Mouse (Mus musculus): ENCODE measurements around the gene Mrap. TPM values are rescaled to one million over a fixed set of nuclear protein-coding genes. Genes with fewer than 3 reads are reported as not detected.

Mrap gene
- polyA plus RNA-seq, 2 experiments, result 0.13 TPM; not detected in 1

GRCm38 (mm10) chr16:90753386-90753941 is 15.5 kb downstream of the Mrap start:
- no peak for ATAC-seq (ENCODE audit: low FRiP score, low read depth)
- Histone ChIP-seq H3K4me1 (ENCODE audit: control insufficient read depth, insufficient read depth, low read length) (no peaks in the 10 kb centered on the region), H3K27me3 (ENCODE audit: control insufficient read depth, insufficient read depth, low read length) (no peaks in the 10 kb centered on the region), H3K27ac (replicated peaks; ENCODE audit: low read depth, low read length) (no peak overlapping the region), H3K9ac (ENCODE audit: low read depth, low read length, severe bottlenecking) (no peak overlapping the region), H3K9me3 (ENCODE audit: control insufficient read depth, low read length) (no peaks in the 10 kb centered on the region), H3K4me3 (replicated peaks; ENCODE audit: low read length) (no peak overlapping the region), H3K36me3 (ENCODE audit: control insufficient read depth, insufficient read depth, low read length) (peaks cover 58% of the 10 kb centered on the region), H3K4me2 (replicated peaks; ENCODE audit: low read depth, low read length, severe bottlenecking) (no peak overlapping the region)
- WGBS, result 89% methylated on average over 13 of the region's 13 CpGs
- TF ChIP-seq POLR2A (IDR thresholded peaks at IDR 0.05; ENCODE audit: borderline replicate concordance, extremely low read depth, insufficient read depth, insufficient read length), result no peak
- no peak for DNase-seq (ENCODE audit: low spot score)

DNA sequence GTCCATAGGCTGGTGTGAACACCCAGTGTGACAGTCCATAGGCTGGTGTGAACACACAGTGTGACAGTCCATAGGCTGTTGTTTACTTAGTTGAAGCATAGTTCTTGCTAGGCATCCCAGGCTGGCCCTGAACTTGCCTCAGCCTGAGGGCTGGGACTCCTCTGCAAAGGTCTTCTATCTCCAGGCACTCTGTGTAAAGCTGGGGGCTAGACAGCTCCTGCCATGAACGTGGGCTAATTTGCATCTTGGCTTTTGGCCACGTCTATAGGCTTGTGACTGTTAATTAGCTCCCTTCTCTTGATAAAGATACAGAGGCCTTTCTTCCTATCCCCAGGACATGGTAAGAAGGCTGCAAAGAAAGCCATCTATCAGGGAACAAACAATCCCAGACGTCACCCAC is 21.3 kb downstream of the Mrap start:
- Histone ChIP-seq H3K27ac (replicated peaks; ENCODE audit: low read depth, low read length) (no peak overlapping the region), H3K4me1 (ENCODE audit: control insufficient read depth, insufficient read depth, low read length) (no peaks in the 10 kb centered on the region), H3K27me3 (ENCODE audit: control insufficient read depth, insufficient read depth, low read length) (no peaks in the 10 kb centered on the region), H3K4me2 (replicated peaks; ENCODE audit: low read depth, low read length, severe bottlenecking) (no peak overlapping the region), H3K9ac (ENCODE audit: low read depth, low read length, severe bottlenecking) (no peak overlapping the region), H3K4me3 (replicated peaks; ENCODE audit: low read length) (no peak overlapping the region), H3K9me3 (ENCODE audit: control insufficient read depth, low read length) (no peaks in the 10 kb centered on the region), H3K36me3 (ENCODE audit: control insufficient read depth, insufficient read depth, low read length) (peaks cover 82% of the 10 kb centered on the region)
- no peak for TF ChIP-seq POLR2A (IDR thresholded peaks at IDR 0.05; ENCODE audit: borderline replicate concordance, extremely low read depth, insufficient read depth, insufficient read length)
- 68% methylated on average over 3 of the region's 3 CpGs for WGBS
- ATAC-seq (ENCODE audit: low FRiP score, low read depth) (no peak), DNase-seq (ENCODE audit: low spot score) (no peak)

DNA sequence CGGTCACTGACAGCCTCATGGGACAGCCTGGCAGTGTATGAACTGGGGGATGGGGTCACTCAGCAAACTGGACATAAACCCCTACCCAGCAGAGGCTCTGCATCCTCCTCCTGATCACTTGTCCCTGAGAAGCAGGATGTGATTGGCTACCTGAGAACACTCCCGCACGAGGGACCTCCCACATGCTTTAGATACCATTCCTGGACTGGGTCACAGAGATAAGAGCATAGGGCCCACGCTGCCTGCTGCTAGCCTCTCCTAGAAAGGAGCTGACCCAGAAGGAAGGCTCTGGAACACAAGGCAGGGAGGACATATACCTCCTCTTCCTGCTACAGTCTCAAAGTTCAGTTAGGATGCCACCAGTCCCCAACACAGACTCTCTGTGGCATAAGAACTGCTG is 22.5 kb downstream of the Mrap start:
- H3K4me2 ChIP-seq (replicated peaks; ENCODE audit: low read depth, low read length, severe bottlenecking), result no peak overlapping the region
- no peak for ATAC-seq (ENCODE audit: low FRiP score, low read depth)
- peaks cover 74% of the 10 kb centered on the region for H3K36me3 ChIP-seq (ENCODE audit: control insufficient read depth, insufficient read depth, low read length)
- no peak overlapping the region for H3K9ac ChIP-seq (ENCODE audit: low read depth, low read length, severe bottlenecking)
- no peak overlapping the region for H3K4me3 ChIP-seq (replicated peaks; ENCODE audit: low read length)
- no peak for TF ChIP-seq POLR2A (IDR thresholded peaks at IDR 0.05; ENCODE audit: borderline replicate concordance, extremely low read depth, insufficient read depth, insufficient read length)
- no peaks in the 10 kb centered on the region for H3K27me3 ChIP-seq (ENCODE audit: control insufficient read depth, insufficient read depth, low read length)
- DNase-seq (ENCODE audit: low spot score), result no peak
- no peaks in the 10 kb centered on the region for H3K9me3 ChIP-seq (ENCODE audit: control insufficient read depth, low read length)
- H3K4me1 ChIP-seq (ENCODE audit: control insufficient read depth, insufficient read depth, low read length), result no peaks in the 10 kb centered on the region
- H3K27ac ChIP-seq (replicated peaks; ENCODE audit: low read depth, low read length), result no peak overlapping the region
- 71% methylated on average over 4 of the region's 4 CpGs for WGBS

GRCm38 (mm10) chr16:90765195-90765877 is 27.3 kb downstream of the Mrap start:
- H3K4me1 ChIP-seq (ENCODE audit: control insufficient read depth, insufficient read depth, low read length), result no peaks in the 10 kb centered on the region
- peaks cover 83% of the 10 kb centered on the region for H3K36me3 ChIP-seq (ENCODE audit: control insufficient read depth, insufficient read depth, low read length)
- H3K4me3 ChIP-seq (replicated peaks; ENCODE audit: low read length), result no peak overlapping the region
- TF ChIP-seq POLR2A (IDR thresholded peaks at IDR 0.05; ENCODE audit: borderline replicate concordance, extremely low read depth, insufficient read depth, insufficient read length), result no peak
- no peak for DNase-seq (ENCODE audit: low spot score)
- WGBS, result 85% methylated on average over 9 of the region's 9 CpGs
- H3K9me3 ChIP-seq (ENCODE audit: control insufficient read depth, low read length), result no peaks in the 10 kb centered on the region
- no peaks in the 10 kb centered on the region for H3K27me3 ChIP-seq (ENCODE audit: control insufficient read depth, insufficient read depth, low read length)
- no peak overlapping the region for H3K4me2 ChIP-seq (replicated peaks; ENCODE audit: low read depth, low read length, severe bottlenecking)
- no peak overlapping the region for H3K9ac ChIP-seq (ENCODE audit: low read depth, low read length, severe bottlenecking)
- H3K27ac ChIP-seq (replicated peaks; ENCODE audit: low read depth, low read length), result no peak overlapping the region
- no peak for ATAC-seq (ENCODE audit: low FRiP score, low read depth)

DNA sequence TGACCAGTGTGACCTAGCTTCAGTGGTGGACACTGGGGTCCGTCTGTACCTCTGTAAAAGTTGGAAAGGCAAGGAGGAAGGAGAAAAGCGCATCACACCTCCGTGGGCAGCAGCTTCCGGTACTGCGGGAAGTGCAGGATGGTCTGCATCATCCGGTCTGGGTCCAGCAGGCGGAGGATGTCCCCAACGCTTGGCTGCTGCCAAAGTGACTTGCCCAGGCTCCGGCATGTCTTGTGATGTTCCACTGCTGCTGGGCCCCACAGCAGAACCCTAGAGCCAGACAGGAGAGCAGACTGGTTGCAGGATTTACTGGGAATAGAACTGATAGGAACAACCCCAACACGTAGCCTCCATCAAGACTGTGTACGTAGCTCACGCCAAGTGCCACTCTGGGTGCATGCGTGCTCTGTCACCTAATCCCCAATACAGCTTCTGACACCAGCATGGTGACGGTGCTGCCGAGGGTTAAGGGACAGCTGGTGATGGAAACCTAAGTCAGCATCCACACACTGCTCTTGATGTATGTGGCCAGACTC is 29.0 kb downstream of the Mrap start:
- Histone ChIP-seq H3K9ac (ENCODE audit: low read depth, low read length, severe bottlenecking) (no peak overlapping the region), H3K9me3 (ENCODE audit: control insufficient read depth, low read length) (no peaks in the 10 kb centered on the region), H3K4me2 (replicated peaks; ENCODE audit: low read depth, low read length, severe bottlenecking) (no peak overlapping the region), H3K27ac (replicated peaks; ENCODE audit: low read depth, low read length) (no peak overlapping the region), H3K4me3 (replicated peaks; ENCODE audit: low read length) (no peak overlapping the region), H3K27me3 (ENCODE audit: control insufficient read depth, insufficient read depth, low read length) (no peaks in the 10 kb centered on the region), H3K4me1 (ENCODE audit: control insufficient read depth, insufficient read depth, low read length) (no peaks in the 10 kb centered on the region), H3K36me3 (ENCODE audit: control insufficient read depth, insufficient read depth, low read length) (peaks cover 81% of the 10 kb centered on the region)
- no peak for TF ChIP-seq POLR2A (IDR thresholded peaks at IDR 0.05; ENCODE audit: borderline replicate concordance, extremely low read depth, insufficient read depth, insufficient read length)
- 95% methylated on average over 15 of the region's 15 CpGs for WGBS
- DNase-seq (ENCODE audit: low spot score) (no peak), ATAC-seq (ENCODE audit: low FRiP score, low read depth) (no peak)

All from limb, embryonic 14.5 days (tissue).